Mouse (Mus musculus) bone marrow macrophage, adult 2 months (primary cell): Measurements from ENCODE around the gene Eid2b.

Source experiments
- CTCF ChIP-seq: IDR thresholded peaks from 2 replicates; pipeline ENCODE4 v1.5.1; 2012; ENCODE audit warnings: low read depth, mild to moderate bottlenecking, low read length, moderate library complexity
- POLR2A ChIP-seq: IDR thresholded peaks from 2 replicates; pipeline ENCODE4 v1.6.1; 2012; ENCODE audit warnings: mild to moderate bottlenecking, low read depth, low read length, borderline replicate concordance

DNA sequence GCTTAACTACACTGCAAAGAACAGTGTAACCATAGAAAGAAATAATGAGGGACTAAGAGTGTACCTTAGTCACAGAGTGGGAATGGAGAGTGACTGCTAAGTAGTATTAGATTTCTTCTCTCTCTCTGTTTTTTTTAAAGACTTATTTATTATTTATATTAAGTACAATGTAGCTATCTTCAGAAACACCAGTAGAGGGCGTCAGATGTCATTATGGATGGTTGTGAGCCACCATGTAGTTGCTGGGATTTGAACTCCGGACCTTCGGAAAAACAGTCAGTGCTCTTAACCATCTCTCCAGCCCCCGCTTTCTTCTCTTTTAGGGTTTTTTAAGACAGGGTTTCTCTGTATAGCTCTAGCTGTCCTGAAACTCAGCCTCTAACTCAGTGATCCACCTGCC, 48.9 kb downstream of the Eid2b start:
- TF ChIP-seq CTCF (no peak), POLR2A (no peak)
